Mouse (Mus musculus) bone marrow, adult 2 months (tissue): ENCODE measurements at regions not wholly inside any gene's neighbourhood (a gene's known extent, or its start where the extent isn't known, plus 50 kb on each side); places are given as distances from the start of the nearest gene placed in this dataset.

ENCODE experiments used
- CTCF ChIP-seq: fragments of 200-500 bp; IDR thresholded peaks from 2 replicates; pipeline ENCODE4 v1.5.1; 2011; ENCODE audit warnings: low read length, control low read depth; ENCODE audit not compliant: control insufficient read depth, insufficient read depth
- POLR2A ChIP-seq: fragments of 200-500 bp; IDR thresholded peaks from 2 replicates; pipeline ENCODE4 v1.6.1; 2011; ENCODE audit warnings: low read depth, mild to moderate bottlenecking, control low read depth, low read length, borderline replicate concordance; ENCODE audit not compliant: control insufficient read depth

DNA sequence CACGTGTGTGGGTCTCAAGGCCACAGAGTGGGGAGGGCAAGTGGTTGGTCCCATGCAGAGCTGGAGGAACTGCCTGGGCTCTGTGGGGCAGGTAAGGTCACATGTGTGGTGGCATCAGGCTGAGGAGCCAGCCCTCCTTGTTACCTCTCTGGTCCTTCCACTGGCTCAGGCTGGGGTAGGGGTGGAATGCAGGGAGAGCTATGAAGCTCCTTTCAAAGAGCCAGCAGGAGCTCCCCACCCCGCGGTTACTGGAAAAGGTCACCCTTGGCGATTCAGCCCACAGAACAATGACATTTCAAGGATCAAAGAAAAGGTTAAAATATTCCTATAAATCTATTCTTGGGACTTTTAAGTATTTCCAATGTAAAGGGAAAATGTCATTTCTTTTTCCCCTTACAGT is 74.4 kb downstream of the Chst1 start:
- TF ChIP-seq POLR2A (no peak), CTCF (no peak)
